ENCODE assay signal across 6 mouse cellular contexts in genomic region chr14:19418830-19419229, GRCm38 (mm10). TPM values are rescaled to one million over a fixed set of nuclear protein-coding genes. Genes with fewer than 3 reads are reported as not detected.
"Had no signal": no experiment of that assay in that cellular context is flagged by ENCODE, and none has a peak within 500 bp of the region (broad histone marks: within the 10 kb centered on the region; RNA-seq: fewer than 3 reads in every experiment).

Gm21738 (minus strand) TSS chr14:19418930.

RNA-seq across cellular contexts. Expression of gene Gm21738, which starts in this region (rescaled TPM):
- polyA plus RNA-seq: spleen, adult 2 months; stomach, embryonic 16.5 days; testis, adult 2 months; thymus, adult 2 months; thymus, postnatal 0 days; urinary bladder, adult 2 months had no signal
